Mouse (Mus musculus): Measurements from ENCODE around the gene Spata31d1a.

Spata31d1a gene

GRCm38 (mm10) chr13:59667763-59668162 is 42.4 kb downstream of the Spata31d1a start:
- no peak for DNase-seq (ENCODE audit: low spot score in 2 of 2)

GRCm38 (mm10) chr13:59663939-59664712 is 46.0 kb downstream of the Spata31d1a start:
- no peak for DNase-seq (ENCODE audit: low spot score in 2 of 2)

GRCm38 (mm10) chr13:59661966-59662365 is 48.2 kb downstream of the Spata31d1a start:
- DNase-seq (ENCODE audit: low spot score in 2 of 2), result no peak

- DNase-seq (ENCODE audit: low spot score in 2 of 2), result no peak
These were observed 48.7 kb downstream of the Spata31d1a start for GRCm38 (mm10) chr13:59661387-59661786.

- DNase-seq (ENCODE audit: low spot score in 2 of 2), result no peak
These were observed 49.8 kb downstream of the Spata31d1a start for GRCm38 (mm10) chr13:59660371-59660770.

GRCm38 (mm10) chr13:59657781-59658180 is 52.3 kb downstream of the Spata31d1a start:
- DNase-seq (ENCODE audit: low spot score in 2 of 2), result no peak

- DNase-seq (ENCODE audit: low spot score in 2 of 2), result peak in 1 of 2 experiments; percentile 49
These were observed 53.1 kb downstream of the Spata31d1a start for GRCm38 (mm10) chr13:59656975-59657388.

GRCm38 (mm10) chr13:59656316-59656832 is 53.8 kb downstream of the Spata31d1a start:
- no peak for DNase-seq (ENCODE audit: low spot score in 2 of 2)

GRCm38 (mm10) chr13:59655718-59656315 is 54.3 kb downstream of the Spata31d1a start:
- no peak for DNase-seq (ENCODE audit: low spot score in 2 of 2)

- no peak for DNase-seq (ENCODE audit: low spot score in 2 of 2)
These were observed 55.7 kb downstream of the Spata31d1a start for GRCm38 (mm10) chr13:59654465-59654864.

- DNase-seq (ENCODE audit: low spot score in 2 of 2), result no peak
These were observed 57.0 kb downstream of the Spata31d1a start for GRCm38 (mm10) chr13:59653136-59653535.

GRCm38 (mm10) chr13:59652651-59653050 is 57.5 kb downstream of the Spata31d1a start:
- DNase-seq (ENCODE audit: low spot score in 2 of 2), result no peak

Data from right cerebral cortex, postnatal 10 days (tissue).